Mouse (Mus musculus) ES-Bruce4 (cell line): ENCODE data around the gene Pkp4. TPM values are rescaled to one million over a fixed set of nuclear protein-coding genes. Genes with fewer than 3 reads are reported as not detected.

Experiments used
- H3K27ac ChIP-seq: 2 replicates; pipeline ENCODE4 v1.5.1; 2012; ENCODE audit warnings: low read length, inconsistent platforms; ENCODE audit not compliant: insufficient read depth
- H3K27me3 ChIP-seq: 2 replicates; pipeline ENCODE4 v1.6.1; 2012; ENCODE audit warnings: mild to moderate bottlenecking, low read length, inconsistent platforms; ENCODE audit not compliant: control insufficient read depth, poor library complexity, insufficient read depth, severe bottlenecking
- H3K36me3 ChIP-seq: 2 replicates; pipeline ENCODE4 v1.6.1; 2012; ENCODE audit warnings: inconsistent platforms, mild to moderate bottlenecking, low read length, moderate library complexity; ENCODE audit not compliant: control insufficient read depth, poor library complexity, insufficient read depth, severe bottlenecking
- H3K4me1 ChIP-seq: one replicate; pipeline ENCODE4 v1.8.1; 2011; ENCODE audit warnings: low read length; ENCODE audit not compliant: control insufficient read depth, insufficient read depth
- H3K4me3 ChIP-seq: 2 replicates; pipeline ENCODE4 v1.5.1; 2011; ENCODE audit warnings: low read depth, mild to moderate bottlenecking, low read length
- H3K9ac ChIP-seq: 2 replicates; pipeline ENCODE4 v1.6.1; 2012; ENCODE audit warnings: low read depth, mild to moderate bottlenecking, inconsistent platforms; ENCODE audit not compliant: poor library complexity, severe bottlenecking
- H3K9me3 ChIP-seq: replicated peaks from 2 replicates; pipeline ENCODE4 v1.6.1; 2012; ENCODE audit warnings: mild to moderate bottlenecking, low read length, inconsistent platforms; ENCODE audit not compliant: control insufficient read depth, poor library complexity, insufficient read depth, severe bottlenecking
- CTCF ChIP-seq: IDR thresholded peaks from one replicate; pipeline ENCODE4 v1.8.1; 2011; ENCODE audit warnings: low read depth, low read length
- EP300 ChIP-seq: IDR thresholded peaks from 2 replicates; pipeline ENCODE4 v1.6.1; 2011; ENCODE audit warnings: low read depth, low read length; ENCODE audit not compliant: insufficient read depth
- POLR2A ChIP-seq: IDR thresholded peaks from one replicate; pipeline ENCODE4 v1.8.1; 2011; ENCODE audit warnings: low read length; ENCODE audit not compliant: insufficient read depth
- polyA plus RNA-seq: library from polyadenylated mRNA; stranded (reverse); fragments of >200 nt; gene quantifications from 2 replicates; pipeline ENCODE4 v1.2.4, GENCODE M21; 2011; ENCODE audit warnings: low read depth; ENCODE audit not compliant: missing spikeins, insufficient read depth, insufficient read length

Gene Pkp4
- polyA plus RNA-seq, 1 experiment, result 82.1 TPM

DNA sequence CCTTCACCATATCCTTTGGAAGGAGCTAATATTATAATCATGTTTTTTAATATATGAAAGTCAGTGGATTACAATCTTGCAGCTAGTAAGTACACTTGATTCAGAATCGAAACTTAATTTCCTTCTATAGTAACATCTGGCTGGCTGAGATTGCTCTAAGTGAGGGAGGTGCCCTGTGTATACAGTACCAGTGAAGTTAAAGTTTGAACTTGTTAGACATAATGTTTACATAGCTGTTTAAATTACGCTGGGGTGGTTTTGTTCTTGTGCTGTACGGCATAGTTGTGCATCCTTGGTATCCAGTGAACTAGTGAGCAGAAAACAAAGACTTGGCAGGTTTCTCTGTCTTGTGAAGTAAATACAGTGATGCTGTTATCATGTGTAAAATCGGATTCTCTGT is 18.3 kb downstream of the Pkp4 start:
- Histone ChIP-seq H3K4me3 (no peak overlapping the region), H3K27me3 (no peaks in the 10 kb centered on the region), H3K36me3 (no peaks in the 10 kb centered on the region), H3K4me1 (no peaks in the 10 kb centered on the region), H3K27ac (no peak overlapping the region), H3K9me3 (0 out of 2 replicates have a peak, but pooled peaks cover 4% of the 10 kb centered on the region), H3K9ac (no peak overlapping the region)
- TF ChIP-seq EP300 (no peak), POLR2A (no peak), CTCF (no peak)

- H3K4me1 ChIP-seq, result no peaks in the 10 kb centered on the region
- H3K27ac ChIP-seq, result no peak overlapping the region
- no peaks in the 10 kb centered on the region for H3K36me3 ChIP-seq
- no peak overlapping the region for H3K4me3 ChIP-seq
- TF ChIP-seq CTCF (no peak), POLR2A (no peak), EP300 (no peak)
- H3K9me3 ChIP-seq, result 0 out of 2 replicates have a peak, but pooled peaks cover 4% of the 10 kb centered on the region
- H3K9ac ChIP-seq, result no peak overlapping the region
- H3K27me3 ChIP-seq, result no peaks in the 10 kb centered on the region
Measured at GRCm38 (mm10) chr2:59179487-59179886, 18.8 kb downstream of the Pkp4 start.

DNA sequence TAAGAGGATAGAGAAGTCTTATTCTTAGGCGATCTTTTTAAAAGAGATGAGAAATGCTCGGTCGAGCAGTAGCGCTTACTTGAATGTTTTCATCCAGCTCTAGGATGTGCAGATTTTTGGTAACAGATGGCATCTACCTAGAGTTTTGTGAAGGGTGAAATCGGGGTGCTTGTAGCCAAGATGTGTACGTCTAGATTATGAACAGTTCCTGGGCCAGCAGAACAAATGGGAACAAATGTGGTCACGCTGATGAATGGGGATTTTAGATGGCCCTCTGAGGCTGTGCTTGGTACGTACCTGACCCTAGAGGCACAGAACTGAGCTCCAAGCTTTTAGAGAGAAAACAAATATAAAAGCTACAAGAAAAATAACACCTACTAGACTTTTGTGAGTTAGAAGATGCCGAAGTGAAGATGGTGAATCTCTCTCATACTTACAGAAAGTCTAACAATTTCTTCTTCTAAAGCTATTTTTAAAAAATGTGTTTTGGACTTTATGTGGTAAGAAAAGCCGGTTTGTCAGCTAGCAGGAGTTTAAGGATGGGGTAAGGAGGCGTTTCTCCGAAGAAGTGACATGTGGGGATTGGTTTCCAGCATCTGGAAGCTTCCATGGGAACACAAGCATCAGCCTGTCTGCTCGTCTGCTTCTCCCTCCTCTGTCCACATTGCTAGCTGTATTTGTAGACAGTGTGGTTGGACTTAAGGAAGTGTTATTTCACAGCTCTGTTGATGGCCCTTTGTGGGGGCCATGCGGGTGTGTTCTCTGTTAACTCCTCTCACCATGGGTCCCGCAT is 20.9 kb downstream of the Pkp4 start:
- H3K4me1 ChIP-seq, result no peaks in the 10 kb centered on the region
- peaks cover 3% of the 10 kb centered on the region; the same call in 1 of the 2 replicates for H3K36me3 ChIP-seq
- no peak overlapping the region for H3K4me3 ChIP-seq
- H3K9me3 ChIP-seq, result 0 out of 2 replicates have a peak, but pooled peaks cover 4% of the 10 kb centered on the region
- TF ChIP-seq CTCF (no peak), POLR2A (no peak), EP300 (no peak)
- H3K27me3 ChIP-seq, result no peaks in the 10 kb centered on the region
- H3K27ac ChIP-seq, result no peak overlapping the region
- H3K9ac ChIP-seq, result no peak overlapping the region

GRCm38 (mm10) chr2:59183541-59183940 is 22.9 kb downstream of the Pkp4 start:
- TF ChIP-seq EP300 (no peak), POLR2A (no peak), CTCF (no peak)
- 0 out of 2 replicates have a peak, but pooled peaks cover 4% of the 10 kb centered on the region for H3K9me3 ChIP-seq
- no peak overlapping the region for H3K27ac ChIP-seq
- H3K4me1 ChIP-seq, result no peaks in the 10 kb centered on the region
- no peaks in the 10 kb centered on the region for H3K27me3 ChIP-seq
- no peak overlapping the region for H3K4me3 ChIP-seq
- no peak overlapping the region for H3K9ac ChIP-seq
- peaks cover 12% of the 10 kb centered on the region for H3K36me3 ChIP-seq

DNA sequence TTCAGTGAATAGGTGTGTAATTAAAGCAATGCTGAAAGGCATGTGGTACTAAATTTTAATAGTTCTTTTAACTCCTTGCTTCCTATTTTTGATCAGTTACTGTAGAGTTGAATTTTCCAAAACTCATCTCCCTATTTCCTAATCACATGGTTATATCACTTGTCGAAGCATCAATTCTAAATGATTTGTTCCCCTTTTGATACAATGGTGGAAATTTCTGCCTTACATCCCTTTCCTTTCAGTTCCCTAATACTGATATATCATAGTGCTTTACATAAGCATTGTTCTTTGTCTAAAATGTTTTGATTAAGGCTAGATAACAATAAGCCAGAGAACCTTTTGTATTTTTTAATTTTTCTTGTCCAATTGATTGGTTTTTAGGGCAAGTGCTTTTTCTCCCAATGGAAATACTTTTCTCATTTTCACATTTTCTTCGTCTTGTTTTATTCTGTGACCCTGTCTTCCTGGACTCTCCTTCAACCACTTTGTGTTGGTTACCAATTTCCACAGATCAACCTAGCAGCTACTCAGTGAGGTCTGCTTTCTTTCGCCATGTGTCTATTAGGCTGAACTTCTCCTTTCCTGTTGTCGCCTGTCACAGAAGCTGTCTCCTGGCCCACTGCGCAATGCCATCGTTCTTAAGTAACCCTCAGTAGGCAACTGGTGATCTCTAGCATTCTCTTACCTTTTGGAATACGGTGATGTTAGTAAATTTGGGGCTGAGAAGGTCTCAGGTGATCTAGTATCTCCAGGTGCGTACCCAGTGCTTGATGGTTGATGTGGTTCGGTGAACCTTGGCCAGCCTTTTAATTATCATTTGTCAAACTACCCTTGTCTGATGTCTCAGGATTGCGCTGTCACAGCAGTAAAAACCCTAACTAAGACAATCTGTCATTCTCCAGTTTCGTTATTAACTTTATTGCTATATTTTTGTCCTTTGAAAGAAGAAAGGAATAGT is 23.7 kb downstream of the Pkp4 start:
- Histone ChIP-seq H3K9ac (no peak overlapping the region), H3K27ac (no peak overlapping the region), H3K9me3 (0 out of 2 replicates have a peak, but pooled peaks cover 4% of the 10 kb centered on the region), H3K4me1 (no peaks in the 10 kb centered on the region), H3K27me3 (no peaks in the 10 kb centered on the region), H3K36me3 (peaks cover 12% of the 10 kb centered on the region), H3K4me3 (no peak overlapping the region)
- no peak for TF ChIP-seq EP300
- no peak for TF ChIP-seq POLR2A
- no peak for TF ChIP-seq CTCF
